Mouse (Mus musculus) testis, adult 2 months (tissue): ENCODE results near the gene Casp9.

Experiments
- CTCF ChIP-seq: fragments of 200-500 bp; IDR thresholded peaks from 2 replicates; pipeline ENCODE4 v1.5.1; 2012; ENCODE audit warnings: low read depth, mild to moderate bottlenecking, inconsistent platforms, low read length, moderate library complexity; ENCODE audit not compliant: control insufficient read depth, insufficient read depth, insufficient replicate concordance
- POLR2A ChIP-seq: fragments of 200-500 bp; IDR thresholded peaks from 2 replicates; pipeline ENCODE4 v1.6.1; 2012; ENCODE audit warnings: low read depth, mild to moderate bottlenecking, inconsistent platforms, low read length, moderate library complexity; ENCODE audit not compliant: control insufficient read depth

GRCm38 (mm10) chr4:141796954-141797353 lies 3.5 kb downstream of the Casp9 start:
- TF ChIP-seq CTCF, result no peak
- no peak for TF ChIP-seq POLR2A
